Mouse (Mus musculus) thymus, postnatal 4 days (tissue): ENCODE measurements around the gene Sec24d.
"Not testable (repeated sequence)": the region's sequence is repeated elsewhere in the genome, so short reads cannot be mapped to it uniquely, and the experiment has no call there.

Experiments
- DNase-seq: peaks from one replicate; pipeline ENCODE4 v3.0.0; 2021

Gene Sec24d

DNA sequence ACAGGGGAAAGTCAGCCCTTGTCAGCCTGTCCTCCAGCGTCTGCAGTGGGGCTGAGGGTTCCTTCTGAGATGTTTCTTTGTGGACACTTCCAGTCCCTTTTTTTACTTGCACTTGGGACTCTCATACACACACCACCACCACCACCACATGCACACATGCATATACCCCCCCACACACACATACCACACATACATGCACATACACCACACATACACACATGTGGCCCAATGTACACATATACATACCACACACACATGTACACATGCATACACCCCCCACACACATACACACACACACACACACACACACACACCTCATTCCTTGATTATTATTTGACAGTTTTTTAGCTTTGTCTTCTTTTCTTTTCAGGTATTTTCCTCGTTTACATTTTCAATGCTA, 73.8 kb downstream of the Sec24d start:
- no peak for DNase-seq

DNA sequence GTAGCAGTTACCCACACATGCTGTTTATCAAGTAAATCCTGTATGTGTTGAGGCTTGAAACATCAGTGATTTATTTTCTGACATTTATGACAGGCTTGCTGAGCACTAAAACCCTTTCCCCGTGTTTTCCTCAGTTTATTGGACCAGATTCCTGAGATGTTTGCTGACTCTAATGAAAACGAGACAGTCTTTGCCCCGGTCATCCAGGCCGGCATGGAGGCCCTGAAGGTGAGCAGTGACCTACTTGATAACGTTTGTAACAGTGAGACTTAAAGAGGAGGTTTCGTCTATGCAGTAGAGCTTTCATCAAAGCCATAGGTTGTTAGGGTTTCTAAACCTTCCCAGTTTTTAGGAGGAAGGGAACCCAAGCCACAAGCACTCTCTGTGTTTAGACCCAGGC, 76.4 kb downstream of the Sec24d start:
- DNase-seq: no peak

- DNase-seq: no peak
Measured at GRCm38 (mm10) chr3:123348080-123348802, 81.0 kb downstream of the Sec24d start.

- DNase-seq: no peak
Measured at GRCm38 (mm10) chr3:123350602-123351001, 83.3 kb downstream of the Sec24d start.

- DNase-seq: no peak
Measured at GRCm38 (mm10) chr3:123351519-123351918, 84.3 kb downstream of the Sec24d start.

- peak; percentile 50 for DNase-seq
Measured at GRCm38 (mm10) chr3:123353183-123353582, 85.9 kb downstream of the Sec24d start.

- no peak for DNase-seq
Measured at GRCm38 (mm10) chr3:123353661-123354060, 86.4 kb downstream of the Sec24d start.

GRCm38 (mm10) chr3:123354388-123354787, 87.1 kb downstream of the Sec24d start:
- DNase-seq: no peak

GRCm38 (mm10) chr3:123356377-123356991, 89.2 kb downstream of the Sec24d start:
- DNase-seq: no peak

DNA sequence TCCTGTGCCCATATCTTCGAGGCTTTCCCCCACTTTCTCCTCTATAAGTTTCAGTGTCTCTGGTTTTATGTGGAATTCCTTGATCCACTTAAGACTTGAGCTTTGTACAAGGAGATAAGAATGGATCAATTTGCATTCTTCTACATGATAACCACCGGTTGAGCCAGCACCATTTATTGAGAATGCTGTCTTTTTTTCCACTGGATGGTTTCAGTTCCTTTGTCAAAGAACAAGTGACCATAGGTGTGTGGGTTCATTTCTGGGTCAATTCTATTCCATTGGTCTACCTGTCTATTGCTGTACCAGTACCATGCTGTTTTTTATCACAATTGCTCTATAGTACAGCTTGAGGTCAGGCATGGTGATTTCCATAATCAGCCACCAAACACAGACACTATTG, 99.6 kb downstream of the Sec24d start:
- DNase-seq: not testable (repeated sequence)

DNA sequence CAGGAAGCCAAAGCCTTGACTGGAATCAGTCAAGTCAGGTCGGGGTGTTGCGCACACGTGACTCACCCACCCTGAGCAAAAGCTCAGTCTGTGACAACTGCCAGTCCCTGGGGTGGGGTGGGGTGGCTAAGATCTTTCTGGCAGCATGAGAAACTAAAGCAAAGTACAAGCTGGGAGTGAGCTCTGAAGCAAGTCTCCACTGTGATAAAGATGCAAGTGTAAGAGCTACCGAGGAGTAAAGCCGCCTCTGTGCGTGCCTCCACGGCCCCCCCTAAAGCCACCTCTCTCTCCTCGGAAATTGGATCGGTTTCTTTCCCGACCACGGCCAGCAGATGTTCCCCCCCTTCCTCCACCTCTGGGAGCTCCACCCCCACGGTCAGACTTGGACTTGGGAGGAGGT, 101.9 kb downstream of the Sec24d start:
- no peak for DNase-seq

- no peak for DNase-seq
Measured at GRCm38 (mm10) chr3:123370927-123371326, 103.7 kb downstream of the Sec24d start.

DNA sequence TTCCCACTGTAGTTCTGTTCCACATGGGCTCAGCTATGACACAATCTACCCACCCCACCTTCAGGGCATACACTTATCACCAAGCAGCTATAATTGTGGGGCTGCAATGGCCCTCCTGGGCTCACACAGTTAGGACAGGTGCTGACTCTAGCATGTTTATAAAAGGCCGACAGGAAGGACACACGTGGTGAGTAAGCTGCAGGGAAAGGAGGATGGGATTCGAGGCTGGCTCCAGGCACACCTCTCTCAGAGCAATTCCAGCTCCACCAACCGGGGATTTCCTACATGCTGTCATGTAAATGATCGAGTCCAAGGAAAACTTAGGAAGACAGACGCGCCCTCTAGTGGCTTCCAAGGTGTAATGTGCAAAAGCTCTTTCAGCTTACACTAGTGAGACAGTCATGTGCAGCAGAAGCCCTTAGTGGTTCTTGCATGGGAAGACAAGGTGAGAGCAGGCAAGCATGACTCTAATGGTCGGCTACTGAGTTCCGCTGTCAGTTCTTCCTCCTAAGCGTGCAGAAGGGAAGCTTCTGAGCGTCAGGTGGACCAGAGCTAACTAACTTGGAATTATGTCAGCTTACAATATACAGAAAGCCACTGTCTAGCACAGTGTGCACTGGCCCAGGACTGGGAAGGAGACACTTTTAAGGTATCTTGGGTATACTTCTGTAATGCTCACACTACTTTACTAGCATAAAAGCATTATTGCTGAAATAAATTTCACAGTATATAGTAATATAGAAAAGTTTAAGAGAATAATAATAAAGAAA, 104.7 kb downstream of the Sec24d start:
- peak; percentile 25 for DNase-seq

DNA sequence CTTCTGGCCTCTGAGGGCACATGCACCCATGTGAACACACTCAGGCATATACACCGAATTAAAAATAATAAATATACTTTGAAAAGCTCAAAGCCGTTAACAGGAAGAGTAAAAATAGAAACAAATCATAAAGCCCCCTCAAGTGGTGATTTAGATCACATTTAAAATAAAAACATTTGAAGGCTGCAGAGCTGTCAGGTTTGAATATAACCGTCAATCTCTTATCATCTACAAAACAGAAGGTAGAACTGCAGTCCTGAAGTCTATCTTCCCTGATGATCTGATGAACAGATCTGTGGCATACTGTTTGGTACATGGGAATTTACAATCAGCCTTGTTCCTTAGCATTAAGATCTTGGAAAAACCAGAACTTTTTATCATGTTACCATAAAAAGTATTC, 109.3 kb downstream of the Sec24d start:
- no peak for DNase-seq

DNA sequence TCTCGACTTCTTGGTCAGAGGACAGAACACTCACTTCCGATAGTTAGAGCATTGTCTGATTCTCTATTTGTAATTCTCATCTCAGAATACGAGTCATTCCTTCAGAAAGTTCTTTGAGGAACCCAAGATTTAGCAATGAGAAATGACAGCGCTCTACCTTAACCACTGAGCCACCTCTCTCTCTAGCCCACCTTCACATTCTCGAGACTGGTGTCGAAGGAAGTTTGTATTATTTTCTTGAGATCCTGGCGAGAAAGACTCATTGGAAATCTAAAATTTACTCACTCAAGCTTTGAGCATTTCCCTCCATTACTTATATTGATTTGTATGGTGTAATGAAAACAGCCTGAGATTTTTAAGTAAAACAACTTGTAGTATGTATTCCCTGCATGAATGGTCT, 117.2 kb downstream of the Sec24d start:
- no peak for DNase-seq

DNA sequence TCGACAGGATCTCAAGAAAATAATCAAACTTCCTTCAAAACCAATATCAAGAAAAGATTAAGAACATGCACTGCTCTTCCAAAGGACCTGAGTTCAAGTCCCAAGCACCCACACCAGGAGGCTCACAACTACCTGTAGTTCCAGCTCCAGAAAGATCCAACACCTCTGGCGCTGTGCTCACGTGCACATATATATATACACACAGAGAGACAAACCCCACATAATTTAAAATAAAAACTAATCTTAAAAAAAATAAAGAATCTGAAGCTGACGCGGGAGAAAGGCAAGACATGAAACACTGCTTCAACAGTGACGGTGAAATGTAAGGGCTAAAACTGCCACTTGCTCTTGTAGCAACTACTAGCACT, 117.8 kb downstream of the Sec24d start:
- peak; percentile 11 for DNase-seq

DNA sequence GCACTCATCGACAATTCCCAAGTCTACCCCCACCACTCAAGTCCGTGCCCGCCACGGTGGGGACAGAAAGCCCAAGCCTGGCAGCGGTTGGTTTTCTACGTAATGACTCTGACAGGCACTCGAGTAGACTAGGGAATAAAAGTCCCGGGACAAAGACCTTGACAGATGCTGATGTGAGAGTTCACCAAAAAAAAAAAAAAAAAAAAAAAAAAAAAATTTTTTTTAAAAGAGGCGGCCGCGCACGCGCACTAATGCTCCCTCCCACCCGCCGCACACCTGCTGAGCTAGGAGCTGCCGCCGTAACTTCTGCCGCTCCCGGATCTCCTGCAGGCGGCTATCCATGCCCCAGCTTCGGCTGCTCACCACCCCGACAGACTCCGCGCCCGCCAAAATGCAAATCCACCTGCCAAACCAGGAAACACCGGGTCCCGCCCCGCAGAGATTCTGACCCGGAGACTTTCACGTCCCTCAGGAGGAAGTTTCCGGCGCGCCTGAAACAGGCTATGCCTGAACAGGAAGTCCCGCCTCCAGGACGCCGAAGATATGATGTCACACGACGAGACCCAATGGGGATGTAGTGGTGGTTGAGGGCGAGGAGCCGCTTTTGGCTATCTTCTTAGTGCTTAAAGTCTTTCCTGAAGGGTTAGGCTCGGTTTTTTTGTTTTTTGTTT, 118.4 kb downstream of the Sec24d start, which contains the start of gene Mettl14:
Gene Mettl14 (minus strand): TSS at position 623 of the 671 bp plus-strand sequence.
- DNase-seq: peak; percentile 96

- DNase-seq: not testable (repeated sequence)
Measured at GRCm38 (mm10) chr3:123386157-123386780, 119.0 kb downstream of the Sec24d start.

DNA sequence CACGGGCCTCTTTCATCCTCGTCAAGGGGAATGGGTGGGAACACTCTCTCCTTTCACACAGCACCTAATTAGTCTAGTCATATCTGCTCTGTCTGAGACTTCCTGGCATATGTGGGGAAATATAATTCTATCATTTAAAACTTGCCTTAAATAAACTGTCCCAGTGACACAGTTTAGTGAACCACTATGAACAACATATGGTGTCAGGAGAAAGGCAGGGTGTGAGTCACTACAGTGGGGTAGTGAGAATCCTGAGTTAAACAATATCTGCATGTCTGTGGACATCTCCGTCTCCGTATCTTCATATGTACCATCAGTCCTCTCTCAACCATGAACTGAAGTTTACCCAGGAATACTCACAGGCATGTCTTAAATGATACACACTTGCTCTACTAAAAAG, 123.9 kb downstream of the Sec24d start:
- no peak for DNase-seq

- no peak for DNase-seq
Measured at GRCm38 (mm10) chr3:123395611-123396010, 128.4 kb downstream of the Sec24d start.

GRCm38 (mm10) chr3:123397562-123398481, 130.6 kb downstream of the Sec24d start:
- DNase-seq: no peak

GRCm38 (mm10) chr3:123404945-123405344, 137.7 kb downstream of the Sec24d start:
- DNase-seq: no peak
